Mouse (Mus musculus): ENCODE measurements around the gene Atxn1.

- TF ChIP-seq EP300 (IDR thresholded peaks at IDR 0.05; ENCODE audit: low read length) (no peak), BHLHE40 (IDR thresholded peaks at IDR 0.05; ENCODE audit: low read depth, low read length) (no peak), MAX (IDR thresholded peaks at IDR 0.05; ENCODE audit: low read length) (no peak), CTCF (conservative IDR thresholded peaks at IDR 0.05 in 1 of 2, IDR thresholded peaks at IDR 0.05 in 1 of 2; ENCODE audit: low read depth in 2 of 2, low read length in 2 of 2) (no peak), E2F4 (IDR thresholded peaks at IDR 0.05; ENCODE audit: insufficient replicate concordance, low read depth, low read length) (no peak), POLR2AphosphoS2 (IDR thresholded peaks at IDR 0.05; ENCODE audit: low read depth, low read length) (no peak), ZKSCAN1 (IDR thresholded peaks at IDR 0.05; ENCODE audit: borderline replicate concordance, low read depth, low read length) (no peak), JUN (IDR thresholded peaks at IDR 0.05; ENCODE audit: insufficient read depth, low read depth, low read length) (no peak), POLR2A (IDR thresholded peaks at IDR 0.05; ENCODE audit: low read depth, low read length) (no peak), GABPA (IDR thresholded peaks at IDR 0.05; ENCODE audit: insufficient replicate concordance, low read depth, low read length) (no peak), TBP (conservative IDR thresholded peaks at IDR 0.05; ENCODE audit: low read depth, low read length) (no peak)
Measured at GRCm38 (mm10) chr13:46001356-46001755, 36.5 kb upstream of the Atxn1 start.
